Mouse (Mus musculus) left cerebral cortex, adult 9 months (tissue): ENCODE measurements around the gene Gm2310.
"Not testable (repeated sequence)": the region's sequence is repeated elsewhere in the genome, so short reads cannot be mapped to it uniquely, and the experiment has no call there.

ENCODE experiments used
- DNase-seq, 2 experiments: peaks; one replicate each; pipeline ENCODE4 v3.0.0; 2022; ENCODE audit warnings: low spot score in 2 of 2

Gene Gm2310

DNA sequence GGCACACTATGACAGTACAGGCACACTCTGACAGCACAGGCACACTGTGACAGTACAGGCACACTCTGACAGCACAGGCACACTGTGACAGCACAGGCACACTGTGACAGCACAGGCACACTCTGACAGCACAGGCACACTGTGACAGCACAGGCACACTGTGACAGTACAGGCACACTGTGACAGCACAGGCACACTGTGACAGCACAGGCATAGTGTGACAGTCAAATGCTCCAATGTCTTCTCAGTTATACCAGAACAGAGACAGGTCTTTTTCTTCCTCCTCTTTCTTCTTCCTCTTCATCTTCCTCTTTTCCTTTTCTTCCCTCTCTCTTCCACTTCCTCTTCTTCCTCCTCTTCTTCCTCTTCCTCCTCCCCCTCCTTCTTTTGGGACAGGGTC lies at the start of gene Gm2310:
Gm2310 (minus strand) TSS at position 101 of the 400 bp plus-strand sequence.
- DNase-seq, result not testable (repeated sequence)

DNA sequence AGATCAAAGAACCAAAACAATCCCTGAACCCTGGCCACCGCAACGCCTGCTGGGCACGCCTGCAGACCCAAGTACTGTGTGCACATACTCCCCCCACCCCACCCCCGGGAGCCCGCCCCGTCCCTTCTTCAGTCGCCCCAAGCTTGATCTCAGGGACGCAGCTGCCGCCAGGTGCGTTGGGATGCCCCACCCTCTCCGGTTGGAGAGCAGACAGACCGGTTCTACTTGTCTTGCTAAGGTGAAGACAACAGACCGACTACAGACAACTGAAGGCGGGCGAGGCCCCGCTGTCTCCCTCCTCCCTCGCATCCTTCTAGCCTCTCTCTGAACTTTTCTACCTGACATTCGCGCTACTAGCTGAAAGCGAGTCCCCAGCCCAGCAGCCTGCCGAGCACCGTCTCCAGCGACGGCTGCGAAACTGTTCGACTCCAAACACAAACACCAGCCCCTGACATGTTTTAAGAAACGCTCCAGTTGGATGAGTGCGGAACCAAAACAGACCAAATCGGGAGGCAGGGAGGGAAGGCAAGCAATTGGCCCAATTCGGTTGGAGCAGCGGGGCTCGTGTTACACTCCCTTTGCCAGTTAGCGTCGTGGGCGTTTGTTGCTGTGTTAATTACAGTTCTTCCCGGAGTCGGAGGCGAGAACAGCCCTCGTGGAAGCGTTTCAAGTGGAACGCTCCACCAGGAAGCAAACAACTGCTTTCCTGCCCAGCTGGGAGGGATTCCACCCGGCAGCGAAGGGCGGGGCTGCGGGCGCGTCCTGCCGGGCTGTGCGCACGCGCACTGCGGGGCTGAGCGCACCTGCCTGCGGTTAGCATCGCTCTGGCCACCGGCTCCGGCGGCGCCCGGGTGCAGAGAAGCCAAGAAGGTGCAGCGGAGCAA lies 49.1 kb upstream of the Gm2310 start:
- peak; percentile 69 to 86 for DNase-seq

DNA sequence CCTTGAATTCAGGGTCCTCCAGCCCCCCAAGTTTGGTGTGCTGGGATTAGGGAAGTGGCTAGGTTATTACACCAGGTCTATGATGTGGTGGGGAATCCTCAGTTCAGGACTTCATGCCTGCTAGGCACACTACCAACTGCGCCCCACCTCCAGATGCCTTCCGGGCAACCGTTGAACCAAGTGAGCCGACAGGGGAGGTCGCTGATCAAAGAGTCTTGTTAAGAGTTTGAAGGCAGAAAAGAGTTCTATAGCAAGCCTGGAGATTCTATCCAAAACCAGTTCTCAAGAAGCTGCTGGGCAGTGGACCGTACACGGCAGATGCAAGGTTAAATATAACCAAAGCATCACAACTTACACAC lies 48.5 kb upstream of the Gm2310 start:
- no peak for DNase-seq

DNA sequence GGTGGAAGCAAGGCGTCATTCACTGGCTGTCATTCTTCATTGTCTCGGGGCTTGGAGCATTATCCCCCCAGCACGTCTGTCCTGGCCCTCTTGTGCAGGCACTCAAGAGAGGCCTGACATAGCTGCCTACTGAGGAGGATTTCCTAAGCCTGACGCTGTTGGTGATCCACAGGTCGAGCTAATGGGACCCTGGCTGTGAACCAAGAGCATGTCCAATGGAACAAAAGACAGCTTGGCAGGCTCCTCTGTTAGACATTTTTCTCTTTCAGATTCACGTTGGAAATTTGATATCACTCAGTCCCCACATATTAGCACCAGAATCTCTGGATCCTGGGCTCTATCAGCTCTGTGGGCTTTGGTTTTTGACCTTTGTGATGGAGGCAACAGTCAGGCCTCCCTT lies 45.7 kb upstream of the Gm2310 start:
- no peak for DNase-seq

DNA sequence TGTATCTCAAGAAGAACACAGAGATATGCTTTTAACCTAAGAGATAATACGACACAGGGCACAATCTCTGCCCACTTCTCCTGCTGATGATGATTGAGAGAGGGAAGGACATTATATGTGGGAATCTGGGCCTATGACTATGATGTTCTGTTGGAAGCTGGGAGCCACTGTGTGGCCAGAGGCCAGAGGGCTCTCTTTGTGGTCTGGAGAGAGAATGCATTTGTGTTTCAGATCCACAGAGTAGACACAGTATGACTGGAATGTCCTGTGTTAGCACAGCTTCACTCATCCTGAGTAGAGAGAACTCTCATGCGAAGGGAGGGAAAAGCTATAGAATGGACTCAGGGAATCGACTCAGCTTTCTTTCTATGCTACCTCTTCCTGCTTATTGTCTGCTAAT lies 44.6 kb upstream of the Gm2310 start:
- DNase-seq, result no peak

DNA sequence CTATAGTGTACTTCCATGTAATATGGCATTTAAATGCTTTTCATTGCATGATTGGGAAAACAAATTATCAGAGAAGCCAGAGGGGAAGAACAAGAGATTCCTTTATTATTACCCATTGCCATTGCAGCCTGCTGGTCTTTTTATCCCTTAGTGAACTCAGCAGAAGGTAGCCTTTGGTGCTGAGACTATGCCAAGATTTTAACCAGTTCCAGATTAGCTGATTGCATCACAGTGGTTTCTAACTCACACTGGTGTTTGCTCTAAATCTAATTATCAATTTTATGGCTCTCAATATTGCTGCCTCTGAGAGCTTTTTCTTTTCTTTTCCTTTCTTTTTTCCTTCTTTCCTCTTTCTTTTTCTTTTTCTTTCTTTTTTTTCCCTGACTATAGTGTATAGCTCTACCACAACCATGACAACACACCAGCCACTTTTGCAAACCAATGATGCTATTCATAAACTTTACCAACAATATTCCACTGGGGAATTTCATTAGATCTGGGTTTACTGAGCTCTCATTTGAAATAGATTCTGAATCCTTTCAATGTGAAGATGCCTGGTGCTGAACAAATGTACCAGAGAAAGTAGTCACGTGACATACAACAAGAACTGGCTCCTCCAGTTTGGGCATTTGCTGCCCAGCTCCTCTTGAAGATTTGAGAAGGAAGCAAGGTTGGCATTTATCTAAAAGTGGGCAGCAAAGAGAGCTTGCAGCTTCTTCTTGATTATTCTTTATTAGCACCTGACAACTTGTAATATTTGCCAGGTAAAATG lies 43.9 kb upstream of the Gm2310 start:
- no peak for DNase-seq

DNA sequence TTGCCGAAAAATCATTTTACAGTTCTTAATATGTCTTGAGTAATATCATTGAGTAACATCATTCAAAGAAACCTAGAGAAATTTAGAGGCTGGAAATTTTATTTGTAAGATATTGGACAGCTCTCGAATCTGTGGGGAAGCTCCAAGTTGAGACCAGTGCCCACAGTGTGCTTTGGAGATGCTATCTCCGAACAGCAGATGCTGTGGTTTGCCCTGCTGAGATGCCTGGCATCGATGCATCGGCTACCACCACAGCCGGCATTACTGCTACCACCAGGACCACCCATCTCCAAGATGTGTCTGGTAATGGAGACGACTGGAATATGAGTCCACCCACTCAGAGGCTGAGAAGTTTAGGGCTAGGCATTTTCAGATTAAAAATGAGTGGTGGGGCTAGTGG lies 43.0 kb upstream of the Gm2310 start:
- no peak for DNase-seq

DNA sequence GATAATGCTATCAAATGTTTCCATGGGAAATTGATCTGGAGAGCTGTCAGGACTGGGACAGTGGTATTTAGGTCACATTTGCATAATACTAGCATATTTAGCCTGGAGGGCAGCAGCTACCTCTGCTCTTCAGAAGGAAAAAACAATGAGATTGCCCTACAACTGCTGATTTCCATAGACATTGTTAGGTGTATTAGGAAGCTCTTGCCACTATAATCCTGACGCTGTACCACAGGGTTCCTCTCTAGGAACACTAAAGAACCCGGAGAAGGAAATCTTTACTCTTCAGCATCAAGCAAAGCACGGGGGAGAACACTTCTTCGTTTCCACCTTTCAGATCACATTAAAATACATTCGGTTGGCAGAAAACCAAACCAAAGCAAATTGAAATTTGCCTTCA lies 11.4 kb upstream of the Gm2310 start:
- DNase-seq, result no peak

DNA sequence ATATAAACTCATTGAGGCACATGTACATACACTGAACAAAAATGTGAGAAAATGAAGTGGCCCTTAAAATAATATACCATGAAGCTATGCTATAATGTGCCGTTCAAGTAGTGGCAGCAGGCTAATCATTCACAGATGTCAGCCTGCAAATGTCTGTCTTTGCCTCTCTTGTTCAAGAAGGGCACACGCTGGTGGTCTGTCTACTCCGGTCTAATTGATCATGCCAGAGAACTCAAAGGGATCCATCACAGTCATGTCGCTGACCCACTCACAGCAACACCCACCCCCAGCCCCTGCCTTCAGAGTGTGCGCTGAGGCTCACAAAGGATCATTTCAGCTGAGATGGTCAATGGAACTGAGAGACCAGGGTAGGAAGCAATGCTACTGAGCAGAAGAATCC lies 6.8 kb downstream of the Gm2310 start:
- no peak for DNase-seq

DNA sequence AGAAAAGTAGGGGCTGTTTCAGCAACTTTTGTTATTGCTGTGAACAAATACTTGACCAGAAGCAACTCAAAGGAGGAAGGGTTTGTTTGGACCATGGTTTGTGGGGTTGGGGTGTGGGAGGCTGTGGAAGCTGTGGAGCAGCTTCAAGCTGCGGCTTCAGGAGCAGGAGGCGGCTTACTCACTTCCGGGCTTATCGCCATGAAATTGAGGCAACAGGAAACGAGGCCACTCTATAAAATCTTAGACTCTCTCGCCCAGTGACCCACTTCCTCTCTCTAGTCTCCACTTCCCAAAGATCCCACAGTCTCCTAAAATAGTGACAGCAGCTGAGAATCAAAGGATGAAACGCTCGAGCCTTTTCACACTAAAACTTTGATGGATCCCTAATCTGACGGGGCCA lies 7.9 kb downstream of the Gm2310 start:
- DNase-seq, result peak in 1 of 2 experiments; percentile 15

DNA sequence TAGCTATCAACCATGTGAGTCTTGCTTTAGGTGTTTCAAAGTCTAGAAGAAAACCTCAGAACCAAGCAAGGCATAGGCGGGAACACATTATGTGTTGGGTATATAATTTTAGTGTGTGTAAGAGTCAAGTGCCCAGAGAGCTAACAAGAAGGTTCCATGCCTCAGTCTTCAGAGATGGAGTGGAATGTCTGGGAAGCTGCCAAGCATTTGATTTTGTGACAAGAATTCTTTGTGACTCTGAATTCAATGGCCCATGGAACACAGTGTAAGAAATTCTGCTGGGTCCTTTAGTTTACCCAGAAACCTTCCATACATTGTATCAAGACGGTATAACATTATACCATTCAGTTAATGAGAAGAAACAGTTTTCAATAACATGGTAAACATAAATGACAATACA lies 17.3 kb downstream of the Gm2310 start:
- DNase-seq, result no peak

DNA sequence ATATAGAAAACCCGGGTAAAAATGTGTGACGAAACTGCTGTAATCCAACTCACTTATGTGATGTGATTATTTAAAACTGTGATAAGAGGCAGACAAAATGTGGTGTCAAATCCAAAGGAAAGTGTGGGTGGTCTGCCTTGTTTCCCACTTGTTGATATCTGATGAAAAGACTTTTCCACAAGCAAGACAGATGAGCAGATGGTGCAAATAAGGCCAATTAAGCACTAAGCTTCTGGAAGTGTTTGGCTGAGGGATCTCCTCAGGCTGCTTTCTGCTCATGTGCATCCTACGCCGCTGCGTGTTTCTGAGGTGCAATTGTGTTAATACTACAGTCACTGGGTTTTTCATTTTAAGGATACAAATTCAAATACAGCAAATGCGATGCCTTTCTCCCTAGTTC lies 34.5 kb downstream of the Gm2310 start:
- DNase-seq, result peak in 1 of 2 experiments; percentile 2

DNA sequence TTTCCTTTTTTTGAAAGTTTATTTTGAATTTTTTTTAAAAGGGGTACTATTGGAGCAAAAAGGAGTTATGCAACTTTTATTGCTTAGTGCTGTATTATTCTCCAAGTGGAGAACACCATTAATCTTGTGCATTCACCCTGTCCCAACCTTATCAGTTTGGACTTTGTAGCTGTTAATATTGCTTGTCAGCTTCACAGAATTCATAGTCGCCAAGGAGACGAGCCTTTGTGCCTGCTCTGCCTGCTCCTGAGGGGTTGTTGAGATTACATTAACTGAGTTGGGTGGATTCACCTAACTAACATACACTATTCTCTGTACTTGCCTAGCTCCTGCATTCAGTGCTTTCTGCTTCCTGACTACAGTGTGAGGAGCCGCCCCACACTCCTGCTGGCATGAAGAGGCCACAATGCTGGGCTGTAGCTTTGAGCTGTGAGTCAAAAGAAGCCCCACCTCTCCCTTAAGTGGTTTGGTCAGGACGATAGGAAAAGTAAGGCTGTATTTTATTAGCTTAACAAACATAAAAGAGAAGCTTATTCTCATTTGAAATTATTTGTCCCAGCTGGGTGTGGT lies 50.7 kb downstream of the Gm2310 start:
- DNase-seq, result no peak
